Mouse (Mus musculus): ENCODE results near the gene Gc.

DNA sequence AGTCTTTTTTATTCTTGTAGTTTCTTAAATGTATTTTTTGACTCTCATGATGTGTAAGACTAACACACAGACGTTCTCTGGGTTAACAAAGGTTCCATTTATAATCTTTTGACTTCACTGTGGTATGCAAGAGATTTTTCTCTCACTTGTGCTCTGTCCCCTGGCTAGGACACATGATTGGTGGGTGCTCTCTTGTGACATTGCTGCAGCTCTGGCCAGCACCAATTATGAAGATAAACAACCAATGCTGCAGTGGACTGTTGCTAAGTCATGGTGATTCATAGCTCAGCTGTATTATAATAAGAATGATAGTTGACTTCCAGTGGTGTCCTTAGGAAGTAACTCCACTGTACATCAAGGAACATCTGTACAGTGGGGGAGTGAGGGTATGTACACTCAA, 87.6 kb downstream of the Gc start:
- TF ChIP-seq POLR2A (IDR thresholded peaks at IDR 0.05; ENCODE audit: insufficient read length, low read depth) (no peak), CEBPB (IDR thresholded peaks at IDR 0.05; ENCODE audit: insufficient read depth, poor library complexity, severe bottlenecking) (no peak), TCF12 (IDR thresholded peaks at IDR 0.05; ENCODE audit: insufficient read depth, poor library complexity, severe bottlenecking) (no peak), MYOG (IDR thresholded peaks at IDR 0.05; ENCODE audit: control insufficient read depth in 1 of 3, insufficient read depth in 1 of 3, insufficient read length in 2 of 3, low read depth in 2 of 3) (no peak), MAX (IDR thresholded peaks at IDR 0.05; ENCODE audit: low read depth) (no peak), POLR2AphosphoS2 (IDR thresholded peaks at IDR 0.05; ENCODE audit: insufficient read length, low read depth) (no peak), USF1 (IDR thresholded peaks at IDR 0.05; ENCODE audit: low read depth) (no peak)

Data from myocyte (in vitro differentiated cells).